Mouse (Mus musculus) lung, adult 2 months (tissue): ENCODE measurements around the gene Krtap14.

ENCODE experiments used
- CTCF ChIP-seq: fragments of 200-500 bp; IDR thresholded peaks from 2 replicates; pipeline ENCODE4 v1.5.1; 2011; ENCODE audit warnings: mild to moderate bottlenecking, low read length, control low read depth; ENCODE audit not compliant: insufficient read depth
- POLR2A ChIP-seq: fragments of 200-500 bp; IDR thresholded peaks from 2 replicates; pipeline ENCODE4 v1.6.1; 2011; ENCODE audit warnings: low read depth, mild to moderate bottlenecking, control low read depth, low read length, borderline replicate concordance; ENCODE audit errors: extremely low read depth

- no peak for TF ChIP-seq CTCF
- no peak for TF ChIP-seq POLR2A
Measured at GRCm38 (mm10) chr16:88826095-88826652, at the start of gene Krtap14.
